Mouse (Mus musculus) kidney, embryonic 16.5 days (tissue): ENCODE measurements around the gene Cd72. TPM values are rescaled to one million over a fixed set of nuclear protein-coding genes. Genes with fewer than 3 reads are reported as not detected.

ENCODE experiments used
- ATAC-seq: fragments of 200-750 bp; cut with Nextera tagmentation; 2 replicates; pipeline ENCODE4 v1.8.0; 2017; ENCODE audit warnings: moderate TSS enrichment; ENCODE audit not compliant: low FRiP score, low TSS enrichment
- H3K27ac ChIP-seq: fragments of 300-500 bp; sonication (generic); 2 replicates; pipeline ENCODE4 v1.5.1; 2014; ENCODE audit warnings: low read length
- H3K27me3 ChIP-seq: fragments of 300-500 bp; sonication (generic); 2 replicates; pipeline ENCODE4 v1.6.1; 2014; ENCODE audit warnings: low read length, control low read depth, mixed read lengths; ENCODE audit not compliant: insufficient read depth
- H3K36me3 ChIP-seq: fragments of 300-500 bp; sonication (generic); 2 replicates; pipeline ENCODE4 v1.6.1; 2014; ENCODE audit warnings: low read length, control low read depth, mixed read lengths; ENCODE audit not compliant: insufficient read depth
- H3K4me1 ChIP-seq: fragments of 300-500 bp; sonication (generic); 2 replicates; pipeline ENCODE4 v1.6.1; 2014; ENCODE audit warnings: low read length, control low read depth, mixed read lengths; ENCODE audit not compliant: insufficient read depth
- H3K4me2 ChIP-seq: fragments of 300-500 bp; sonication (generic); replicated peaks from 2 replicates; pipeline ENCODE4 v1.6.1; 2014; ENCODE audit warnings: low read depth, low read length
- H3K4me3 ChIP-seq: fragments of 300-500 bp; sonication (generic); 2 replicates; pipeline ENCODE4 v1.5.1; 2014; ENCODE audit warnings: mild to moderate bottlenecking, low read length
- H3K9ac ChIP-seq: fragments of 300-500 bp; sonication (generic); replicated peaks from 2 replicates; pipeline ENCODE4 v1.6.1; 2014; ENCODE audit warnings: low read length
- H3K9me3 ChIP-seq: fragments of 300-500 bp; sonication (generic); 2 replicates; pipeline ENCODE4 v1.6.1; 2016; ENCODE audit warnings: low read length, control low read depth
- WGBS: fragments of 180-500 bp; shearing (Covaris S2); extraction: QIAGEN DNeasy Blood & Tissue Kit; methylation state at CpG from one replicate; pipeline ENCODE4 v1.1.7; 2014; 5-methylcytosine and 5-hydroxymethylcytosine counted together
- polyA plus RNA-seq: library from polyadenylated mRNA; unstranded; fragments of >200 nt; fragmentation: Nextera tagmentation; extraction: Ambion mirVana; gene quantifications from 2 replicates; pipeline ENCODE4 v1.2.1, GENCODE M21; 2015

The Cd72 gene
- polyA plus RNA-seq, 1 experiment from 2014 or later: 4.1 TPM

DNA sequence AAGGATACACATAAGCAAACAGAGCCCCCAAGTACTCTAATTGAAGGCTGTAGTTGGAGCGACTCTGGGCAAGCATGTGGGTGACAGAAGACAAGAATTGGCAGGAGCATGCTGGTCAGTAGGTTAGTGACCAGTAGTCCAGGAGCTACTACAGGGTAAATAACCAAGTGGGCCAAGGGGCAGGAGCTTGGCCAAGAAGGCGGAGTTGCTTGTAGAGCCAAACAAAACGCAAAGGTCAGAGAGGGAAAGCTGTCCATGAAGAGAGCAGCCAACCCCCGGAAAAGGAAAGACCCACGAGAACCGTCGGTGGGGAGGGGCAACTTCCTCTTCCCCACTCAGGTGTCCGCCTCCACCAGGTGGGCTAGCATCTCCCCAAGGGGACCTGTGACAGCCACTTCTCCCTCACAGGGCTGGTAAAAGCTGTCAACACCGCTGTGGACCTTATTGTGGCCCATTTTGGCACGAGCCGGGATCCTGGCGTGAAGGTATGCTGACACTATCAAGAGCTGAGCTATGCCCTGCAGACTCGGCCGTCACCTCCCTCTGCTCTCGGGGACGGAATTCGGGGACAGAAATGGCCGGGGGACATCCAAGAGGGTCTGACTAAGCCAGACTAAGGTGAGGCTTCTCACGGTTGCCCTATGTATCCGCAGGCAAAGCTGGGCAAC lies 31.0 kb downstream of the Cd72 start:
- Histone ChIP-seq H3K36me3 (peaks cover 52% of the 10 kb centered on the region), H3K27ac (no peak overlapping the region), H3K27me3 (peaks cover 22% of the 10 kb centered on the region), H3K4me2 (no peak overlapping the region), H3K9ac (no peak overlapping the region), H3K4me1 (peaks cover 29% of the 10 kb centered on the region), H3K4me3 (no peak overlapping the region), H3K9me3 (no peaks in the 10 kb centered on the region)
- 83% methylated on average over 20 of the region's 20 CpGs for WGBS
- ATAC-seq: no peak

DNA sequence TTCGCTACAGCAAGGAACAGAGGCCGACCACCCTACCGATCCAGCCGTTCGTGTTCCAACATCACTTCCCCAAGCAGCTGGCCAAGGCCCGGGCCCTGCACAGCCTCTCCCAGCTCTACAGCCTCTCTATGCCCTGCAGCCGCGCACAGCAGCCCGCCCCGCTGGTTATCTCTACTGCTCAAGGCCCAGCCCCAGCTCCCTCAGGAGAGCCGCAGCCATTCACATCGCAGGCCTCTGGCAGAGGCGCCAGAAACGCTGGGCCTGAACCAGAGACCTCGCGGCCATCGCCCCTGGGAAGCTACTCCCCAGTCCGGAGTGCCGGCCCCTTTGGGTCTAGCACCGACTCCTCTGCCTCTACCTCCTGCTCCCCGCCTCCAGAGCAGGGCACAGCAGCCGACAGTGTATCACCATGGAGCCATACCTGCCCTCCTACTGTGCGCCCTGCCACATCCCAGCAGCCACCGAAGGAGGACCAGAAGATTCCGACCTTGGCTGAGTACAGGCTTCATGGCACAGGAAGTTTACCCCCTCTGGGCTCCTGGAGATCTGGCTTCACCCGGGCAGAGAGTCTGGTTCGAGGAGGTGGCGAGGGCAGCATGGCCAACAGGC lies 32.7 kb downstream of the Cd72 start:
- no peak overlapping the region for H3K4me2 ChIP-seq
- 81% methylated on average over 28 of the region's 28 CpGs for WGBS
- H3K4me3 ChIP-seq: no peak overlapping the region
- no peak overlapping the region for H3K27ac ChIP-seq
- H3K36me3 ChIP-seq: peaks cover 51% of the 10 kb centered on the region
- no peak for ATAC-seq
- H3K9me3 ChIP-seq: no peaks in the 10 kb centered on the region
- H3K9ac ChIP-seq: no peak overlapping the region
- H3K27me3 ChIP-seq: peaks cover 14% of the 10 kb centered on the region
- peaks cover 42% of the 10 kb centered on the region for H3K4me1 ChIP-seq

DNA sequence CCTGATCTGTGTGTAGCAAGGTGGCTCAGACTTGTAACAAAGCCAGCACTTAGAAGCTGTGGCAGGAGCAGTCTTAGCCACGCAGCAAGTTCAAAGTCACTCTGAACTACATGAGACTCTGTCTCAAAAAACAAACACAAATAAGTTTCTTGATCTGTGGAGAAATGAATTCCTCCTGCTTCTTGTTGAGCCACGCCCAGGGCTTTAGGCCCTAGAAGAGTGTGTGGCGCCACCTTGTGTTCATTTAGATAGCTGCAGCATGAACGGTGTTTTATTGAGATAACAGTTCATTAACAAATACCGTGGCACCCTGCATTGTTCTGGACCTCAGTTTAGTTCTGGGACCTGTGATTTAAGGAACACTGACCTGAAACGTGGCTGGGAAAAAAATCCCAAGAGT lies 34.1 kb downstream of the Cd72 start:
- Histone ChIP-seq H3K9me3 (no peaks in the 10 kb centered on the region), H3K4me1 (peaks cover 37% of the 10 kb centered on the region), H3K4me3 (no peak overlapping the region), H3K27me3 (peaks cover 5% of the 10 kb centered on the region; the same call in 1 of the 2 replicates), H3K4me2 (no peak overlapping the region), H3K27ac (peak overlapping the region; percentile 84; the same call in 1 of the 2 replicates), H3K36me3 (peaks cover 52% of the 10 kb centered on the region), H3K9ac (no peak overlapping the region)
- 3% methylated on average over 6 of the region's 6 CpGs for WGBS
- ATAC-seq: peak; percentile 6; the same call in 1 of the 2 replicates

DNA sequence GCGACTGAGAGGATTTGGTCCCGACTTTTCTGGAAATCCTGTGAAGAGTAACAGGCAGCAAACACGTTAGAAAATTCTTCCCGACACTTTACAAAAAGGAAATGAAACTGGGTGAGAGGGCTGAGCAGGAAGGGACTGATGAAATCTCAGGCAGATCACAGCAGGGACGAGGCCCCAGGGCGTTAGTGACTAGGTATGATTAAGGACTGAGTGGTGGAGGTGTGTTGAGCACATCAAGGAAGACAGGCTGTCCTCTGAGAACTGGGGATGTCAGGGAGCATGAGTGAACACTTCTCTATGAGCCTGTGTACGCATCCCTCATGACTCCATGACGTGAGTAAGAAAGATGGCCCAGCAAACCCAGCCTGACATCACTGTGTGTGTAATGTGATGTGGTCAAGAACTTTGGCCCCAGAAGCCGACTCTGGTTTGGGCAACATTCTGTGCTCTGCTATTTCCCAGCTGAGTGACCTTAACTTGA lies 34.6 kb downstream of the Cd72 start:
- H3K4me1 ChIP-seq: peaks cover 37% of the 10 kb centered on the region
- H3K36me3 ChIP-seq: peaks cover 52% of the 10 kb centered on the region
- ATAC-seq: no peak
- H3K27me3 ChIP-seq: peaks cover 5% of the 10 kb centered on the region; the same call in 1 of the 2 replicates
- no peaks in the 10 kb centered on the region for H3K9me3 ChIP-seq
- WGBS: 55% methylated on average over 9 of the region's 9 CpGs
- H3K27ac ChIP-seq: peak overlapping the region; percentile 84; the same call in 1 of the 2 replicates
- no peak overlapping the region for H3K9ac ChIP-seq
- no peak overlapping the region for H3K4me2 ChIP-seq
- no peak overlapping the region for H3K4me3 ChIP-seq

DNA sequence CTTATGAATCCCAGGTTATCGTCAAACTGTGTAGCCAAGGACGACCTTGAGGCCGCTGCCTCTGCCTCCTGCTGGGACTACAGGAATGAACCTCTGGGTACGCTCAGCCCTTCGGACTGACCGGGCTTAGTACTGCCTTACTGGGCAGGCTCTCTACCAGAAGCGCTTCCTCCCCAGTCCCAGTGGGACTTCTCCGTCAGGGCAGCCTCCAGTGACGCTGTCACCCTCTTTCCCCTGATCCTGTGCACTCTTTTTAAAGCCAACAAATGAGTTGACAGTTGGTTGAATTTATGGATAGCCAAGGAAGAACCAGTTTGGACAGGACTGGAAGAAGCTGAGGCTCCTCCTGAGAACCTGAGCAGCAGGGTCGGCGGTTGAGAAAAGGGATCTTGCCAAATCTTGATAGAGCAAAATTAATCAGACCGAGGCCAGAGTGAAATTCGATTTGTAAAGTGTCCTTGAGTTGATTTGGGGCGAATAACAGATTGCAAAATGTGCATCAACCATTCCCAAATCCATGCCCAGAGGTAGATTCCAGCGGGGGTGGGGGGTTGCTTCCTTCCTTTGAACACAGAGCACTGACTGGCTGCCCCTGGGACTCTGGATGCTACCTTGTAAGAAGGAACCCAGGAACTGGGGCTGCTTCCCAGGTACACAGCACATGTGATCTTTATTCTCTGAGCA lies 35.3 kb downstream of the Cd72 start:
- Histone ChIP-seq H3K4me2 (no peak overlapping the region), H3K27me3 (no peaks in the 10 kb centered on the region), H3K27ac (peak overlapping the region; percentile 84; the same call in 1 of the 2 replicates), H3K4me1 (peaks cover 37% of the 10 kb centered on the region), H3K36me3 (peaks cover 51% of the 10 kb centered on the region), H3K4me3 (no peak overlapping the region), H3K9me3 (no peaks in the 10 kb centered on the region), H3K9ac (peak overlapping the region; percentile 25; the same call in 1 of the 2 replicates)
- 54% methylated on average over 15 of the region's 15 CpGs for WGBS
- ATAC-seq: no peak

DNA sequence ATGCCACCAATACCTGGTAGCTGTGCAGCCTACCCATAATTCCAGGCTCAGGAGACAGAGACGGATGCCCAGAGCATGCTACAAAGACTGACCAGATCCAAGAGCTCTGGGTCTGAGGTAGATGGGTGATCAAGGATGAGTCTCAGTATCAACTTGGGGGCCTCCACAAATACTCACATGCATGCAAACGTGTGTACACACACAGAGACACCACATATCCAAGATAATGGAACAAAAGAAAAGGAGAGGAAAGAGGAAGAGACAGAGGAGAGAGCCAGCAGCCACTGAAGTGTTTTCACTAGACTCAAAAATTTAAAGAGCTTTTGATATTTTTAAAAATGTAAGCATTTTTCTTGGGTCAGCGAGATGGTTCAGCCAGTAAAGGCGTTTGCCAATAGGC lies 36.0 kb downstream of the Cd72 start:
- H3K27me3 ChIP-seq: no peaks in the 10 kb centered on the region
- no peak overlapping the region for H3K4me3 ChIP-seq
- H3K27ac ChIP-seq: peak overlapping the region; percentile 84; the same call in 1 of the 2 replicates
- peaks cover 46% of the 10 kb centered on the region for H3K36me3 ChIP-seq
- no peaks in the 10 kb centered on the region for H3K9me3 ChIP-seq
- 61% methylated on average over 4 of the region's 4 CpGs for WGBS
- no peak overlapping the region for H3K9ac ChIP-seq
- H3K4me1 ChIP-seq: peaks cover 37% of the 10 kb centered on the region
- ATAC-seq: no peak
- H3K4me2 ChIP-seq: no peak overlapping the region

DNA sequence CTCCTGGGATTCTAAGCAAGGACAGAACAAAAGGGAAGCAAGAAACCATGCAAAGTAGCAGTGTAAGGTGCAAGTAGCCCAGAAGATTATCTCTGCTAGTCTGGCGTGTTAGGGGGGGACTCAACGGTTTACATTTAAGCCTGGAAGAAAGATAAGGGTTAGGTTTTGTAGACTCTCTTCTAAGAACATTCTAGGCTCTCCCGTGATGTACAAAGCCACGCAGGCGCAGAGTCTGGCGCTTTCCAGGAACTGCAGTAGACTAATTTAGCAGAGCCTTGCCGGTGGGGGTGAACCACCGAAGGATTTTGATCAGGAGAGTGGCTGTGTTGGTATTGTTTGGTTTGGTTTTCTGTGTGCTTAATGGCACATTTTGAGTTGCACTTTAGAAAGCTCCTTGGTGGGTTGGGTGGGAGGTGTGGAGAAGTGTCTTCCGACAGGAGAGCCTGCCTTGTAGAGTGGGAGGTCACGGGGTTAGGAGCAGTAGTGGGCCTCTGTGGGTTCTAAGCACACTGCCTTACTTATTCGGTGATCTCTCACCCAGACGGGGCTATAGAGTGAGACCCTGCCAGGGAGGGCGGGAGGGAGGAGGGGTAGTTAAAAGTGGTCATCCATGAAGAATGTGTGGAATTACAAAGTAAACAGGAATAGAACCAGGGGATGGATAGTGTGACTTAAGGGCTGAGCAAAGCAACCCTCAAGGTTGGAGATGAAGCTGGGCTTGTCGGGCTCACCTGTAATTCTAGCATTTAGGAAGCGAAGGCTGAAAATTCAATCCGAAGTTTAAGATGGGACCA lies 37.0 kb downstream of the Cd72 start:
- Histone ChIP-seq H3K4me3 (no peak overlapping the region), H3K4me2 (no peak overlapping the region), H3K27ac (peak overlapping the region; percentile 84), H3K4me1 (peaks cover 37% of the 10 kb centered on the region), H3K9ac (peak overlapping the region; percentile 36), H3K27me3 (no peaks in the 10 kb centered on the region), H3K9me3 (no peaks in the 10 kb centered on the region), H3K36me3 (peaks cover 37% of the 10 kb centered on the region)
- WGBS: 39% methylated on average over 16 of the region's 16 CpGs
- peak; percentile 86 for ATAC-seq

DNA sequence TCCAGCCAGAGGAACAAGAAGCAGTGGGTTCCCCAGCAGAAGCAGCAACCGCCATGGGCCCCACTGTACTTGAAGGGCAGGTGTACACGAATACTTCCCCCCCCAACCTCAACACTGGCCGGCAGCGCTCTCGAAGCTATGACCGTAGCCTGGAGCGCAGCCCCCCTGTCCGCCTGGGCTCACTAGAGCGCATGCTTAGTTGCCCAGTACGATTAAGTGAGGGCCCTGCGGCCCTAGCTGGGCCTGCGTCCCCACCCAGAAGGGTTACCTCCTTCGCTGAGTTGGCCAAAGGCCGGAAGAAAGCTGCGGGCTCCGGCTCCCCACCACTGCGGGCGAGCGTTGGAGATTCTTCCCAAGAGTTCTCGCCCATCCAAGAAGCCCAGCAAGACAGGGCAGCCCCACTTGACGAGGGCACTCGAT lies 38.3 kb downstream of the Cd72 start:
- Histone ChIP-seq H3K27me3 (no peaks in the 10 kb centered on the region), H3K27ac (no peak overlapping the region), H3K9ac (no peak overlapping the region), H3K4me2 (no peak overlapping the region), H3K4me3 (no peak overlapping the region), H3K4me1 (peaks cover 37% of the 10 kb centered on the region), H3K36me3 (peaks cover 26% of the 10 kb centered on the region), H3K9me3 (no peaks in the 10 kb centered on the region)
- 97% methylated on average over 22 of the region's 22 CpGs for WGBS
- no peak for ATAC-seq

DNA sequence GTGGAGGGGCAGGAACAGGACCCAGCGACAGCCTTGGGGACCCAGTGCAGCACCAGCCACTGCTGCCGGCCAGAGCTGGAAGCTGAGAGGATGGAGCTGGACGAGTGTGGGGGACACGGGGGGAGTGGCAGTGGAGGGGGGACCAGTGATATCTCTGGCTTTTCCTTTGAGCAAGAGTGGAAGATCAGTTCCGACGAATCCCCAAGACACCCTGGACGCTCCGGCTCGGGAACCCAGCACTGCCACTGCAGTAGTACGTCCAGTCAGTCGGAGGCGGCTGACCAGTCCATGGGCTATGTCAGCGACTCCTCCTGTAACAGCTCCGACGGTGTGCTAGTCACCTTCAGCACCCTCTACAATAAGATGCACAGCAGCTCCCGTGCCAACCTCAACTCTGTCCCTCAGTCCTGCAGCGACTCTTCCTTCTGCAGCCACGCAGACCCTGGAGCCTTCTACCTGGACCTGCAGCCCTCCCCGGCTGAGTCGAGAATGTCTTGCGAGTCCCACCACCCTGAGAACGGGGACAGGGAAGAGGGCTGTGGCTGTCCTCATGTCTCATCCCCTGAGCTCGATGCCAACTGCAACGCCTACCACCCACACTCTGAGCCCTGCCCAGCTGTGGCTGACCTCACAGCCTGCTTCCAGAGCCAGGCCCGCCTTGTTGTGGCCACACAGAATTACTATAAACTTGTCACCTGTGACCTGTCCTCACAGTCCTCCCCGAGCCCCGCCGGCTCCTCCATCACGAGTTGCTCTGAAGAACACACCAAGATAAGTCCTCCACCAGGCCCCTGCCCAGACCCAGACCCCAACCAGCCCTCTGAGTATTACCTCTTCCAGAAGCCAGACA lies 39.0 kb downstream of the Cd72 start:
- Histone ChIP-seq H3K9ac (no peak overlapping the region), H3K4me2 (no peak overlapping the region), H3K27ac (no peak overlapping the region), H3K27me3 (no peaks in the 10 kb centered on the region), H3K4me3 (no peak overlapping the region), H3K4me1 (peaks cover 37% of the 10 kb centered on the region), H3K36me3 (peaks cover 26% of the 10 kb centered on the region), H3K9me3 (no peaks in the 10 kb centered on the region)
- WGBS: 90% methylated on average over 29 of the region's 29 CpGs
- ATAC-seq: no peak
